Mouse (Mus musculus) cerebellum, adult (tissue): ENCODE measurements around the gene Olfr1173.

Experiments
- ATAC-seq: cut with Nextera tagmentation; 2 replicates; pipeline ENCODE4 v1.9.2; 2017; ENCODE audit warnings: mild to moderate bottlenecking, moderate library complexity, mixed read lengths; ENCODE audit not compliant: insufficient number of reproducible peaks, low FRiP score, low TSS enrichment

Olfr1173 gene

GRCm38 (mm10) chr2:88279775-88280174 lies at the start of gene Olfr1173:
TSS of gene Olfr1173 (minus strand) at chr2:88279875.
- no peak for ATAC-seq

GRCm38 (mm10) chr2:88327115-88327514 lies 47.4 kb upstream of the Olfr1173 start, which contains the start of gene Olfr1175-ps:
TSS of gene Olfr1175-ps (minus strand) at chr2:88327215.
- ATAC-seq: no peak

GRCm38 (mm10) chr2:88315035-88315434 lies 35.4 kb upstream of the Olfr1173 start, which contains the start of gene Olfr1174-ps:
TSS of gene Olfr1174-ps (minus strand) at chr2:88315135.
- ATAC-seq: no peak

- ATAC-seq: no peak
Observed at GRCm38 (mm10) chr2:88228234-88228633, 51.4 kb downstream of the Olfr1173 start, which contains the start of gene Olfr1170. TSS of gene Olfr1170 (minus strand) at chr2:88228334.
